Mouse (Mus musculus) MEL (cell line): ENCODE results near the gene Cfi.

ENCODE experiments used
- CTCF ChIP-seq, 3 experiments: IDR thresholded peaks in 2 of 3; conservative IDR thresholded peaks in 1 of 3; 2 replicates each; pipeline ENCODE4 v1.5.1; 2011 to 2012; ENCODE audit warnings: low read length in 3 of 3, low read depth in 2 of 3, mild to moderate bottlenecking in 2 of 3, improper control_type of control experiment in 1 of 3, inconsistent platforms in 1 of 3, mixed read lengths in 1 of 3, moderate library complexity in 1 of 3; ENCODE audit not compliant: control insufficient read depth in 1 of 3, insufficient read depth in 1 of 3, poor library complexity in 1 of 3, severe bottlenecking in 1 of 3
- JUND ChIP-seq: IDR thresholded peaks from 2 replicates; pipeline ENCODE4 v1.6.1; 2011; ENCODE audit warnings: low read depth, mild to moderate bottlenecking, improper control_type of control experiment, low read length
- MAX ChIP-seq: IDR thresholded peaks from 2 replicates; pipeline ENCODE4 v1.6.1; 2011; ENCODE audit warnings: low read length, improper control_type of control experiment
- POLR2A ChIP-seq, 2 experiments: IDR thresholded peaks; 2 replicates each; pipeline ENCODE4 v1.6.1; 2011 to 2012; ENCODE audit warnings: low read length in 2 of 2, mild to moderate bottlenecking in 2 of 2, control low read depth in 1 of 2, improper control_type of control experiment in 1 of 2, low read depth in 1 of 2, moderate library complexity in 1 of 2; ENCODE audit not compliant: control insufficient read depth in 1 of 2, insufficient read depth in 1 of 2, poor library complexity in 1 of 2

DNA sequence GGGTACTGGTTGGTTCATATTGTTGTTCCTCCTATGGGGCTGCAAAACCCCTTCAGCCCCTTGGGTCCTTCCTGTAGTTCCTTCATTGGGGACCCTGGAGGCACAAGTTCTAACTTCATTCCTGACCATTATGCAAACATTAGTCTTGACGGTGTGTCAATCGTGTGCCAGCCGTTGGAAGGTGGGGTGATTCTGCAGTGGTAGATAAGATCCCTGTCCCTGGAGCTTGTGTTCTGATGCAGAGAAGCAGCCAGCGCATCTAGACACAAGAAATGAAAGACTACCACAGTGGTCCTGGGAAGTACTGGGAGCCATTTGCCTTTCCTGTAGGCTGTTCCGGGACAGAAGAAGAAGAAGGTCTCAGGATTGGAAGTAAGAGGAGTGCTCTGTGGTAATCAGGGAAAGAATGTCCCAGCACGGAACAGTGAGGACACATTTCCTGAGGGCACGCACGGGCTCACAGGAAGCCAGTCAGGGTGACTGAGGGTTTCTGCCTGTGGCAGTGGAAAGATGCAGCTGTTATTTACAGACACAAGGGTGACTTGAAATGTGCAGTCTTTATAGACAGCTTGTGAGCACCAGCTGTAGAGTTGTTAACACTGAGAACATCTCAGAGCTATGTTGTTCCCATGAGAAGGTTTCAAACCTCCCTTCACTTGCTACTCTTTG, 45.4 kb downstream of the Cfi start:
- no peak for TF ChIP-seq POLR2A (IDR thresholded peaks at IDR 0.05; ENCODE audit: control insufficient read depth in 1 of 2, insufficient read depth in 1 of 2, low read depth in 1 of 2, low read length in 2 of 2, poor library complexity in 1 of 2)
- no peak for TF ChIP-seq CTCF (IDR thresholded peaks at IDR 0.05 in 2 of 3, conservative IDR thresholded peaks at IDR 0.05 in 1 of 3; ENCODE audit: control insufficient read depth in 1 of 3, insufficient read depth in 1 of 3, low read depth in 2 of 3, low read length in 3 of 3, poor library complexity in 1 of 3, severe bottlenecking in 1 of 3)
- no peak for TF ChIP-seq MAX
- TF ChIP-seq JUND: no peak
